In genomic region chr17:79394799-79395198, GRCm38 (mm10) we compare ENCODE assay signal across 17 mouse cellular contexts. TPM values are rescaled to one million over a fixed set of nuclear protein-coding genes. Genes with fewer than 3 reads are reported as not detected.
DNase-seq lines count a peak whose midpoint lies in the region; ATAC-seq and TF ChIP-seq lines count a peak whose summit lies in the region.
"Had no signal": no experiment of that assay in that cellular context is flagged by ENCODE, and none has a peak within 500 bp of the region (broad histone marks: within the 10 kb centered on the region; RNA-seq: fewer than 3 reads in every experiment).

No protein-coding gene starts in this region.

- no peaks in the 10 kb centered on the region for H3K27me3 ChIP-seq in forebrain, embryonic 14.5 days (replicated peaks; ENCODE audit: control insufficient read depth, insufficient read depth, low read length)
- no peaks in the 10 kb centered on the region for H3K27me3 ChIP-seq in forebrain, embryonic 11.5 days (ENCODE audit: control insufficient read depth, insufficient read depth, low read length)
- no peaks in the 10 kb centered on the region for H3K27me3 ChIP-seq in testis, adult 2 months (ENCODE audit: control insufficient read depth, insufficient read depth, low read length)
- no peaks in the 10 kb centered on the region for H3K27me3 ChIP-seq in lung, embryonic 16.5 days (ENCODE audit: control insufficient read depth, insufficient read depth, low read depth, low read length)
- no peaks in the 10 kb centered on the region for H3K27me3 ChIP-seq in stomach, embryonic 15.5 days (replicated peaks)
- H3K27me3 ChIP-seq in kidney, adult 2 months (replicated peaks; ENCODE audit: control insufficient read depth, insufficient read depth, low read length) = no peaks in the 10 kb centered on the region
- H3K27me3 ChIP-seq: hindbrain, embryonic 12.5 days; midbrain, embryonic 12.5 days had no signal

- no peaks in the 10 kb centered on the region for H3K9me3 ChIP-seq in forebrain, embryonic 14.5 days (replicated peaks; ENCODE audit: control insufficient read depth, low read length)
- H3K9me3 ChIP-seq in forebrain, embryonic 11.5 days (ENCODE audit: control insufficient read depth, low read length) = no peaks in the 10 kb centered on the region
- no peaks in the 10 kb centered on the region for H3K9me3 ChIP-seq in lung, embryonic 16.5 days (ENCODE audit: control insufficient read depth, low read length)
- H3K9me3 ChIP-seq in stomach, embryonic 15.5 days = no peaks in the 10 kb centered on the region
- H3K9me3 ChIP-seq: hindbrain, embryonic 12.5 days; midbrain, embryonic 12.5 days had no signal

- H3K4me3 ChIP-seq in forebrain, embryonic 14.5 days (ENCODE audit: low read depth, low read length) = no peak overlapping the region
- no peak overlapping the region for H3K4me3 ChIP-seq in forebrain, embryonic 11.5 days (ENCODE audit: low read depth, low read length)
- H3K4me3 ChIP-seq in testis, adult 2 months (ENCODE audit: control insufficient read depth, low read depth, low read length) = peak overlapping the region; percentile 50; the same call in 1 of the 2 replicates
- no peak overlapping the region for H3K4me3 ChIP-seq in lung, embryonic 16.5 days (ENCODE audit: low read length)
- H3K4me3 ChIP-seq in stomach, embryonic 15.5 days (replicated peaks) = no peak overlapping the region
- no peak overlapping the region for H3K4me3 ChIP-seq in kidney, adult 2 months (ENCODE audit: insufficient read depth, low read depth, low read length)
- H3K4me3 ChIP-seq: hindbrain, embryonic 12.5 days; midbrain, embryonic 12.5 days had no signal

- H3K4me2 ChIP-seq in forebrain, embryonic 14.5 days (ENCODE audit: low read length) = no peak overlapping the region
- no peak overlapping the region for H3K4me2 ChIP-seq in forebrain, embryonic 11.5 days (ENCODE audit: low read depth, low read length, severe bottlenecking)
- no peak overlapping the region for H3K4me2 ChIP-seq in lung, embryonic 16.5 days (ENCODE audit: low read depth, low read length)
- H3K4me2 ChIP-seq in stomach, embryonic 15.5 days = no peak overlapping the region
- H3K4me2 ChIP-seq: hindbrain, embryonic 12.5 days; midbrain, embryonic 12.5 days had no signal

- TF ChIP-seq CTCF in testis, adult 2 months (IDR thresholded peaks at IDR 0.05; ENCODE audit: control insufficient read depth, insufficient read depth, insufficient replicate concordance, low read depth, low read length) = no peak
- TF ChIP-seq CTCF in kidney, adult 2 months (conservative IDR thresholded peaks at IDR 0.05; ENCODE audit: insufficient read depth, insufficient read length, low read depth, low read length) = no peak

- no peak for ATAC-seq in forebrain, embryonic 14.5 days
- no peak for ATAC-seq in forebrain, embryonic 11.5 days (replicated peaks; ENCODE audit: low FRiP score)
- ATAC-seq in lung, embryonic 16.5 days (ENCODE audit: low read depth) = peak; percentile 88
- ATAC-seq in stomach, embryonic 15.5 days (ENCODE audit: insufficient read depth, low FRiP score, low read depth) = peak; percentile 79

- no peaks in the 10 kb centered on the region for H3K4me1 ChIP-seq in forebrain, embryonic 14.5 days (ENCODE audit: control insufficient read depth, insufficient read depth, low read length)
- no peaks in the 10 kb centered on the region for H3K4me1 ChIP-seq in forebrain, embryonic 11.5 days (replicated peaks; ENCODE audit: control insufficient read depth, insufficient read depth, low read length)
- no peaks in the 10 kb centered on the region; the same call in 1 of the 2 replicates for H3K4me1 ChIP-seq in testis, adult 2 months (ENCODE audit: control insufficient read depth, insufficient read depth, low read length)
- H3K4me1 ChIP-seq in lung, embryonic 16.5 days (replicated peaks; ENCODE audit: control insufficient read depth, insufficient read depth, low read length) = peaks cover 14% of the 10 kb centered on the region
- no peaks in the 10 kb centered on the region for H3K4me1 ChIP-seq in stomach, embryonic 15.5 days
- no peaks in the 10 kb centered on the region for H3K4me1 ChIP-seq in kidney, adult 2 months (ENCODE audit: control insufficient read depth, insufficient read depth, low read length)
- H3K4me1 ChIP-seq: hindbrain, embryonic 12.5 days; midbrain, embryonic 12.5 days had no signal

- peak; percentile 45 for DNase-seq in forebrain, embryonic 14.5 days (ENCODE audit: low spot score)
- no peak for DNase-seq in forebrain, embryonic 11.5 days (ENCODE audit: low spot score)
- no peak for DNase-seq in testis, postnatal 14 days (ENCODE audit: low spot score)
- no peak for DNase-seq in gastrocnemius, postnatal 25 days
- no peak for DNase-seq in kidney, adult 2 months
- DNase-seq: adrenal gland, postnatal 14 days; cerebellum, adult 9-10 months; gastrocnemius, postnatal 10 days; layer of hippocampus, postnatal 36 days; left cerebral cortex, postnatal 4 days; spleen, adult 18-20 months; thymus, postnatal 36 days had no signal

- 77% methylated on average over 5 of the region's 5 CpGs for WGBS in forebrain, embryonic 14.5 days
- 81% methylated on average over 5 of the region's 5 CpGs for WGBS in forebrain, embryonic 11.5 days
- WGBS in lung, embryonic 16.5 days = 48% methylated on average over 5 of the region's 5 CpGs
- WGBS in stomach, embryonic 15.5 days = 58% methylated on average over 5 of the region's 5 CpGs
- WGBS in kidney, adult 2 months = 82% methylated on average over 5 of the region's 5 CpGs

- H3K9ac ChIP-seq in forebrain, embryonic 14.5 days (ENCODE audit: low read length) = no peak overlapping the region
- no peak overlapping the region for H3K9ac ChIP-seq in forebrain, embryonic 11.5 days (ENCODE audit: low read length)
- no peak overlapping the region for H3K9ac ChIP-seq in lung, embryonic 16.5 days (ENCODE audit: low read length)
- H3K9ac ChIP-seq in stomach, embryonic 15.5 days = no peak overlapping the region
- H3K9ac ChIP-seq: hindbrain, embryonic 12.5 days; midbrain, embryonic 12.5 days had no signal

- H3K36me3 ChIP-seq in forebrain, embryonic 14.5 days (ENCODE audit: control insufficient read depth, insufficient read depth, low read length) = no peaks in the 10 kb centered on the region
- no peaks in the 10 kb centered on the region for H3K36me3 ChIP-seq in forebrain, embryonic 11.5 days (ENCODE audit: control insufficient read depth, insufficient read depth, low read length)
- H3K36me3 ChIP-seq in testis, adult 2 months (ENCODE audit: control insufficient read depth, insufficient read depth, low read length) = no peaks in the 10 kb centered on the region
- no peaks in the 10 kb centered on the region for H3K36me3 ChIP-seq in lung, embryonic 16.5 days (ENCODE audit: control insufficient read depth, insufficient read depth, low read length)
- H3K36me3 ChIP-seq in stomach, embryonic 15.5 days = no peaks in the 10 kb centered on the region
- H3K36me3 ChIP-seq in kidney, adult 2 months (ENCODE audit: control insufficient read depth, insufficient read depth, low read length) = no peaks in the 10 kb centered on the region
- H3K36me3 ChIP-seq: hindbrain, embryonic 12.5 days; midbrain, embryonic 12.5 days had no signal

- no peak overlapping the region for H3K27ac ChIP-seq in forebrain, embryonic 14.5 days (ENCODE audit: low read depth, low read length)
- no peak overlapping the region for H3K27ac ChIP-seq in forebrain, embryonic 11.5 days (ENCODE audit: low read depth, low read length)
- no peak overlapping the region for H3K27ac ChIP-seq in testis, adult 2 months (ENCODE audit: control insufficient read depth, insufficient read depth, low read depth, low read length)
- peak overlapping the region; percentile 66 for H3K27ac ChIP-seq in lung, embryonic 16.5 days (ENCODE audit: low read length)
- H3K27ac ChIP-seq in stomach, embryonic 15.5 days = peak overlapping the region; percentile 69
- no peak overlapping the region for H3K27ac ChIP-seq in kidney, adult 2 months (ENCODE audit: insufficient read depth, low read depth, low read length)
- H3K27ac ChIP-seq: hindbrain, embryonic 12.5 days; midbrain, embryonic 12.5 days had no signal

- TF ChIP-seq POLR2A in testis, adult 2 months (IDR thresholded peaks at IDR 0.05; ENCODE audit: control insufficient read depth, low read depth, low read length) = no peak
- TF ChIP-seq POLR2A in kidney, adult 2 months (IDR thresholded peaks at IDR 0.05; ENCODE audit: low read depth, low read length) = no peak

RNA-seq across cellular contexts. Expression of gene Cdc42ep3, which starts 39.9 kb away (rescaled TPM):
- 41.3 and 42.4 TPM in 2 replicates for polyA plus RNA-seq in forebrain, embryonic 14.5 days (2014; fragmentation: Nextera tagmentation; extraction: Ambion mirVana)
- polyA plus RNA-seq in forebrain, embryonic 11.5 days (2014; fragmentation: Nextera tagmentation; extraction: Ambion mirVana) = 19.1 and 20.7 TPM in 2 replicates
- 68.6 and 73.1 TPM in 2 replicates for polyA plus RNA-seq in testis, adult 2 months (2012; rRNA removed)
- 86.4 and 88.9 TPM in 2 replicates for polyA plus RNA-seq in lung, embryonic 16.5 days (2015; fragmentation: Nextera tagmentation; extraction: Ambion mirVana)
- polyA plus RNA-seq in stomach, embryonic 15.5 days (2015; fragmentation: Nextera tagmentation; extraction: Ambion mirVana) = 58.9 and 60.1 TPM in 2 replicates
- total RNA-seq in gastrocnemius, postnatal 25 days (2021) = 10 to 100 TPM; 25.4 to 27.8 TPM
- polyA plus RNA-seq in kidney, adult 2 months (2012; rRNA removed) = 12.0 and 14.2 TPM in 2 replicates

Comparison
In these comparisons a context has a peak if more than half of its experiments do, and no peak if none do; other contexts are left out.
1. ATAC-seq: peak in lung, embryonic 16.5 days (single experiment) and stomach, embryonic 15.5 days (single experiment); none in forebrain, embryonic 14.5 days (single experiment) and forebrain, embryonic 11.5 days (single experiment).
2. H3K27ac ChIP-seq: peak in lung, embryonic 16.5 days (single experiment) and stomach, embryonic 15.5 days (single experiment); none in forebrain, embryonic 14.5 days (single experiment), forebrain, embryonic 11.5 days (single experiment), testis, adult 2 months (single experiment) and kidney, adult 2 months (single experiment).